Mouse (Mus musculus) heart, adult 2 months (tissue): ENCODE data around the gene Akap8.

Experiments
- CTCF ChIP-seq: fragments of 200-600 bp; IDR thresholded peaks from 2 replicates; pipeline ENCODE4 v1.8.1; 2022; ENCODE audit warnings: antibody characterized with exemption, mild to moderate bottlenecking, moderate library complexity
- EP300 ChIP-seq: fragments of 200-500 bp; IDR thresholded peaks from 2 replicates; pipeline ENCODE4 v1.6.1; 2011; ENCODE audit warnings: low read depth, low read length, control low read depth; ENCODE audit not compliant: insufficient read depth

DNA sequence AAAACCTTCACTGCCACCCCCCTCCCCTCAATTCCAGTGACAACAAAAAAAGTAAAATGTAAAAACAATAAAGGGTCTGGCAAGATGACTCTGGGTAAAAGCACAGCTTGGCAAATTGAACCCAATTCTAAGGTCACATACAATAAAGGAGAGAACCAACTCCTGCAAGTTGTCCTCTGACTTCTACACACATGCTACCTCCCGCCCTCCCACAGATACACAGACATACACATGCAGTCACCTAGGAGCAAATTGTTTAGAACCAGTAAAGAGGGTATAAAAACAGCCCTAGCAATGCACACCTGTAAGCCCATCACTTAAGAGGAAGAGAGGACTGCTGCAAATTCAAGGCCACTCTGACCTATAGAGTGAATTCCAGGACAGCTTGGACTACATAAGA, 1.8 kb upstream of the Akap8 start:
- no peak for TF ChIP-seq EP300
- no peak for TF ChIP-seq CTCF
